Mouse (Mus musculus): ENCODE data around the gene Adam15. TPM values are rescaled to one million over a fixed set of nuclear protein-coding genes. Genes with fewer than 3 reads are reported as not detected.

Adam15 gene
- total RNA-seq, 1 experiment from 2014 or later, result 28.9 TPM

- ATAC-seq (ENCODE audit: extremely low read depth, insufficient number of reproducible peaks, low FRiP score, poor library complexity, severe bottlenecking), result no peak
These were observed 10.4 kb upstream of the Adam15 start for GRCm38 (mm10) chr3:89360237-89360636.

- no peak for ATAC-seq (ENCODE audit: extremely low read depth, insufficient number of reproducible peaks, low FRiP score, poor library complexity, severe bottlenecking)
These were observed 9.8 kb upstream of the Adam15 start for GRCm38 (mm10) chr3:89359630-89360029.

- no peak for ATAC-seq (ENCODE audit: extremely low read depth, insufficient number of reproducible peaks, low FRiP score, poor library complexity, severe bottlenecking)
These were observed 6.2 kb upstream of the Adam15 start for GRCm38 (mm10) chr3:89356029-89356428.

GRCm38 (mm10) chr3:89355512-89355902 is 5.7 kb upstream of the Adam15 start:
- ATAC-seq (ENCODE audit: extremely low read depth, insufficient number of reproducible peaks, low FRiP score, poor library complexity, severe bottlenecking), result no peak

- ATAC-seq (ENCODE audit: extremely low read depth, insufficient number of reproducible peaks, low FRiP score, poor library complexity, severe bottlenecking), result no peak
These were observed 5.2 kb upstream of the Adam15 start for GRCm38 (mm10) chr3:89354816-89355511.

- no peak for ATAC-seq (ENCODE audit: extremely low read depth, insufficient number of reproducible peaks, low FRiP score, poor library complexity, severe bottlenecking)
These were observed 1.5 kb upstream of the Adam15 start for GRCm38 (mm10) chr3:89351271-89351670.

- no peak for ATAC-seq (ENCODE audit: extremely low read depth, insufficient number of reproducible peaks, low FRiP score, poor library complexity, severe bottlenecking)
These were observed 606 bp downstream of the Adam15 start for GRCm38 (mm10) chr3:89348911-89349868.

GRCm38 (mm10) chr3:89347916-89348315 is 1.9 kb downstream of the Adam15 start:
- no peak for ATAC-seq (ENCODE audit: extremely low read depth, insufficient number of reproducible peaks, low FRiP score, poor library complexity, severe bottlenecking)

GRCm38 (mm10) chr3:89346815-89347540 is 2.8 kb downstream of the Adam15 start:
- ATAC-seq (ENCODE audit: extremely low read depth, insufficient number of reproducible peaks, low FRiP score, poor library complexity, severe bottlenecking), result no peak

- no peak for ATAC-seq (ENCODE audit: extremely low read depth, insufficient number of reproducible peaks, low FRiP score, poor library complexity, severe bottlenecking)
These were observed 6.5 kb downstream of the Adam15 start for GRCm38 (mm10) chr3:89343279-89343678.

GRCm38 (mm10) chr3:89341794-89342193 is 8.0 kb downstream of the Adam15 start:
- no peak for ATAC-seq (ENCODE audit: extremely low read depth, insufficient number of reproducible peaks, low FRiP score, poor library complexity, severe bottlenecking)

GRCm38 (mm10) chr3:89340465-89340864 is 9.3 kb downstream of the Adam15 start:
- ATAC-seq (ENCODE audit: extremely low read depth, insufficient number of reproducible peaks, low FRiP score, poor library complexity, severe bottlenecking), result peak; percentile 52; the same call in 1 of the 2 replicates

GRCm38 (mm10) chr3:89339416-89339815 is 10.4 kb downstream of the Adam15 start:
- ATAC-seq (ENCODE audit: extremely low read depth, insufficient number of reproducible peaks, low FRiP score, poor library complexity, severe bottlenecking), result no peak

GRCm38 (mm10) chr3:89337721-89338578 is 11.8 kb downstream of the Adam15 start, which contains the start of gene Efna4:
TSS of gene Efna4 (minus strand) at chr3:89338028.
- no peak for ATAC-seq (ENCODE audit: extremely low read depth, insufficient number of reproducible peaks, low FRiP score, poor library complexity, severe bottlenecking)

- ATAC-seq (ENCODE audit: extremely low read depth, insufficient number of reproducible peaks, low FRiP score, poor library complexity, severe bottlenecking), result no peak
These were observed 12.6 kb downstream of the Adam15 start for GRCm38 (mm10) chr3:89337062-89337720.

GRCm38 (mm10) chr3:89336529-89336928 is 13.3 kb downstream of the Adam15 start:
- ATAC-seq (ENCODE audit: extremely low read depth, insufficient number of reproducible peaks, low FRiP score, poor library complexity, severe bottlenecking), result no peak

GRCm38 (mm10) chr3:89333053-89333452 is 16.7 kb downstream of the Adam15 start:
- no peak for ATAC-seq (ENCODE audit: extremely low read depth, insufficient number of reproducible peaks, low FRiP score, poor library complexity, severe bottlenecking)

GRCm38 (mm10) chr3:89332476-89332875 is 17.3 kb downstream of the Adam15 start:
- no peak for ATAC-seq (ENCODE audit: extremely low read depth, insufficient number of reproducible peaks, low FRiP score, poor library complexity, severe bottlenecking)
